Mouse (Mus musculus): ENCODE data around the gene Ccdc162. TPM values are rescaled to one million over a fixed set of nuclear protein-coding genes. Genes with fewer than 3 reads are reported as not detected.
A peak's percentile ranks its signal among the peaks of the same experiment; 100 is the strongest.

Gene Ccdc162
- polyA plus RNA-seq, 1 experiment from 2014 or later: 2.9 TPM

GRCm38 (mm10) chr10:41573190-41573589 is 143.2 kb downstream of the Ccdc162 start:
- Histone ChIP-seq H3K4me3 (replicated peaks) (no peak overlapping the region), H3K36me3 (no peaks in the 10 kb centered on the region), H3K4me1 (peaks cover 13% of the 10 kb centered on the region; the same call in 1 of the 2 replicates), H3K27me3 (no peaks in the 10 kb centered on the region), H3K27ac (replicated peaks) (no peak overlapping the region), H3K9ac (no peak overlapping the region), H3K9me3 (replicated peaks) (no peaks in the 10 kb centered on the region), H3K4me2 (replicated peaks) (no peak overlapping the region)
- 0 out of 2 replicates have a peak, but pooled peaks have one; percentile 22 for ATAC-seq (ENCODE audit: insufficient number of reproducible peaks, low FRiP score, low TSS enrichment, low read depth)
- 18% methylated on average over 6 of the region's 6 CpGs for WGBS

GRCm38 (mm10) chr10:41572274-41572673 is 144.2 kb downstream of the Ccdc162 start:
- no peak for ATAC-seq (ENCODE audit: insufficient number of reproducible peaks, low FRiP score, low TSS enrichment, low read depth)
- 65% methylated on average over 4 of the region's 4 CpGs for WGBS
- H3K4me1 ChIP-seq: peaks cover 13% of the 10 kb centered on the region; the same call in 1 of the 2 replicates
- no peaks in the 10 kb centered on the region for H3K27me3 ChIP-seq
- no peaks in the 10 kb centered on the region for H3K36me3 ChIP-seq
- H3K9ac ChIP-seq: no peak overlapping the region
- H3K27ac ChIP-seq (replicated peaks): no peak overlapping the region
- no peaks in the 10 kb centered on the region for H3K9me3 ChIP-seq (replicated peaks)
- no peak overlapping the region for H3K4me3 ChIP-seq (replicated peaks)
- no peak overlapping the region for H3K4me2 ChIP-seq (replicated peaks)

- no peaks in the 10 kb centered on the region for H3K9me3 ChIP-seq (replicated peaks)
- peaks cover 16% of the 10 kb centered on the region for H3K4me1 ChIP-seq
- no peak for ATAC-seq (ENCODE audit: insufficient number of reproducible peaks, low FRiP score, low TSS enrichment, low read depth)
- no peak overlapping the region for H3K27ac ChIP-seq (replicated peaks)
- H3K27me3 ChIP-seq: no peaks in the 10 kb centered on the region
- H3K36me3 ChIP-seq: no peaks in the 10 kb centered on the region
- H3K4me3 ChIP-seq (replicated peaks): no peak overlapping the region
- H3K4me2 ChIP-seq (replicated peaks): no peak overlapping the region
- no peak overlapping the region for H3K9ac ChIP-seq
- 78% methylated on average over 4 of the region's 4 CpGs for WGBS
These were observed 145.4 kb downstream of the Ccdc162 start for GRCm38 (mm10) chr10:41571065-41571464.

GRCm38 (mm10) chr10:41568306-41568705 is 148.1 kb downstream of the Ccdc162 start:
- Histone ChIP-seq H3K4me2 (replicated peaks) (no peak overlapping the region), H3K4me1 (peaks cover 21% of the 10 kb centered on the region), H3K9ac (no peak overlapping the region), H3K27ac (replicated peaks) (no peak overlapping the region), H3K4me3 (replicated peaks) (no peak overlapping the region), H3K9me3 (replicated peaks) (no peaks in the 10 kb centered on the region), H3K27me3 (no peaks in the 10 kb centered on the region), H3K36me3 (no peaks in the 10 kb centered on the region)
- ATAC-seq (ENCODE audit: insufficient number of reproducible peaks, low FRiP score, low TSS enrichment, low read depth): no peak
- WGBS: 30% methylated on average over 3 of the region's 3 CpGs

GRCm38 (mm10) chr10:41565141-41565540 is 151.3 kb downstream of the Ccdc162 start:
- ATAC-seq (ENCODE audit: insufficient number of reproducible peaks, low FRiP score, low TSS enrichment, low read depth): no peak
- H3K36me3 ChIP-seq: no peaks in the 10 kb centered on the region
- H3K9me3 ChIP-seq (replicated peaks): 0 out of 2 replicates have a peak, but pooled peaks cover 3% of the 10 kb centered on the region
- no peaks in the 10 kb centered on the region for H3K27me3 ChIP-seq
- WGBS: 44% methylated on average over 5 of the region's 5 CpGs
- H3K4me1 ChIP-seq: peaks cover 9% of the 10 kb centered on the region
- H3K4me2 ChIP-seq (replicated peaks): no peak overlapping the region
- no peak overlapping the region for H3K4me3 ChIP-seq (replicated peaks)
- H3K9ac ChIP-seq: no peak overlapping the region
- H3K27ac ChIP-seq (replicated peaks): no peak overlapping the region

- no peak for ATAC-seq (ENCODE audit: insufficient number of reproducible peaks, low FRiP score, low TSS enrichment, low read depth)
- Histone ChIP-seq H3K9ac (no peak overlapping the region), H3K4me2 (replicated peaks) (no peak overlapping the region), H3K9me3 (replicated peaks) (peaks cover 9% of the 10 kb centered on the region; the same call in 1 of the 2 replicates), H3K4me1 (peaks cover 9% of the 10 kb centered on the region), H3K27ac (replicated peaks) (no peak overlapping the region), H3K4me3 (replicated peaks) (no peak overlapping the region), H3K27me3 (no peaks in the 10 kb centered on the region), H3K36me3 (no peaks in the 10 kb centered on the region)
- WGBS: 93% methylated on average over 10 of the region's 10 CpGs
These were observed 154.6 kb downstream of the Ccdc162 start for GRCm38 (mm10) chr10:41561701-41562395.

GRCm38 (mm10) chr10:41558401-41558800 is 158.0 kb downstream of the Ccdc162 start:
- H3K9ac ChIP-seq: no peak overlapping the region

GRCm38 (mm10) chr10:41555081-41555480 is 161.4 kb downstream of the Ccdc162 start:
- Histone ChIP-seq H3K27ac (replicated peaks) (no peak overlapping the region), H3K9me3 (replicated peaks) (peaks cover 5% of the 10 kb centered on the region; the same call in 1 of the 2 replicates), H3K4me1 (peaks cover 20% of the 10 kb centered on the region), H3K4me2 (replicated peaks) (no peak overlapping the region), H3K36me3 (no peaks in the 10 kb centered on the region), H3K9ac (no peak overlapping the region), H3K27me3 (no peaks in the 10 kb centered on the region), H3K4me3 (replicated peaks) (no peak overlapping the region)
- WGBS: 67% methylated on average over 3 of the region's 3 CpGs
- no peak for ATAC-seq (ENCODE audit: insufficient number of reproducible peaks, low FRiP score, low TSS enrichment, low read depth)

More at GRCm38 (mm10) chr10:41558401-41558800, 158.0 kb downstream of the Ccdc162 start:
- no peaks in the 10 kb centered on the region for H3K36me3 ChIP-seq
- H3K9me3 ChIP-seq (replicated peaks): peaks cover 9% of the 10 kb centered on the region; the same call in 1 of the 2 replicates
- no peak overlapping the region for H3K4me2 ChIP-seq (replicated peaks)
- peaks cover 4% of the 10 kb centered on the region for H3K4me1 ChIP-seq
- 86% methylated on average over 1 of the region's 1 CpGs for WGBS
- ATAC-seq (ENCODE audit: insufficient number of reproducible peaks, low FRiP score, low TSS enrichment, low read depth): no peak
- H3K4me3 ChIP-seq (replicated peaks): no peak overlapping the region
- no peak overlapping the region for H3K27ac ChIP-seq (replicated peaks)
- no peaks in the 10 kb centered on the region for H3K27me3 ChIP-seq

GRCm38 (mm10) chr10:41553711-41554110 is 162.7 kb downstream of the Ccdc162 start:
- H3K9ac ChIP-seq: no peak overlapping the region
- H3K4me3 ChIP-seq (replicated peaks): no peak overlapping the region
- H3K9me3 ChIP-seq (replicated peaks): peaks cover 4% of the 10 kb centered on the region
- H3K27me3 ChIP-seq: no peaks in the 10 kb centered on the region
- no peak for ATAC-seq (ENCODE audit: insufficient number of reproducible peaks, low FRiP score, low TSS enrichment, low read depth)
- peak overlapping the region; percentile 77 for H3K27ac ChIP-seq (replicated peaks)
- no peak overlapping the region for H3K4me2 ChIP-seq (replicated peaks)
- peaks cover 20% of the 10 kb centered on the region for H3K4me1 ChIP-seq
- WGBS: 60% methylated on average over 4 of the region's 4 CpGs
- no peaks in the 10 kb centered on the region for H3K36me3 ChIP-seq

GRCm38 (mm10) chr10:41552847-41553589 is 163.4 kb downstream of the Ccdc162 start:
- WGBS: 23% methylated on average over 14 of the region's 14 CpGs
- ATAC-seq (ENCODE audit: insufficient number of reproducible peaks, low FRiP score, low TSS enrichment, low read depth): peak; percentile 82
- Histone ChIP-seq H3K27me3 (no peaks in the 10 kb centered on the region), H3K27ac (replicated peaks) (peak overlapping the region; percentile 77), H3K9me3 (replicated peaks) (peaks cover 4% of the 10 kb centered on the region), H3K4me1 (peaks cover 20% of the 10 kb centered on the region), H3K9ac (no peak overlapping the region), H3K36me3 (no peaks in the 10 kb centered on the region), H3K4me2 (replicated peaks) (no peak overlapping the region), H3K4me3 (replicated peaks) (no peak overlapping the region)

- H3K9ac ChIP-seq: no peak overlapping the region
- H3K9me3 ChIP-seq (replicated peaks): peaks cover 4% of the 10 kb centered on the region
- no peaks in the 10 kb centered on the region for H3K36me3 ChIP-seq
- peaks cover 20% of the 10 kb centered on the region for H3K4me1 ChIP-seq
- no peak overlapping the region for H3K4me2 ChIP-seq (replicated peaks)
- WGBS: 26% methylated on average over 3 of the region's 3 CpGs
- no peak for ATAC-seq (ENCODE audit: insufficient number of reproducible peaks, low FRiP score, low TSS enrichment, low read depth)
- H3K4me3 ChIP-seq (replicated peaks): no peak overlapping the region
- no peaks in the 10 kb centered on the region for H3K27me3 ChIP-seq
- peak overlapping the region; percentile 77 for H3K27ac ChIP-seq (replicated peaks)
These were observed 164.1 kb downstream of the Ccdc162 start for GRCm38 (mm10) chr10:41552319-41552718.
